Mouse (Mus musculus): Measurements from ENCODE around the gene Mapk11. TPM values are rescaled to one million over a fixed set of nuclear protein-coding genes. Genes with fewer than 3 reads are reported as not detected.

The Mapk11 gene
- 38.8 and 47.4 TPM in 2 replicates for polyA plus RNA-seq (2016; fragmentation: Nextera tagmentation; extraction: Ambion mirVana)

- H3K36me3 ChIP-seq = peaks cover 31% of the 10 kb centered on the region
- H3K4me1 ChIP-seq = peaks cover 69% of the 10 kb centered on the region
- no peaks in the 10 kb centered on the region for H3K9me3 ChIP-seq (replicated peaks)
- peak within 1 kb of the TSS; percentile 78 for H3K4me3 ChIP-seq
- under 1% methylated on average over 60 of the region's 61 CpGs for WGBS
- DNase-seq (ENCODE audit: low spot score) = peak; percentile 74
- peaks cover 38% of the 10 kb centered on the region for H3K27me3 ChIP-seq (ENCODE audit: low read depth, poor library complexity, severe bottlenecking)
- H3K27ac ChIP-seq (replicated peaks) = peak within 1 kb of the TSS; percentile 96
Measured at GRCm38 (mm10) chr15:89149271-89150040, at the start of gene Mapk11. Gene Mapk11, minus strand, starts transcription at chr15:89149628.

DNA sequence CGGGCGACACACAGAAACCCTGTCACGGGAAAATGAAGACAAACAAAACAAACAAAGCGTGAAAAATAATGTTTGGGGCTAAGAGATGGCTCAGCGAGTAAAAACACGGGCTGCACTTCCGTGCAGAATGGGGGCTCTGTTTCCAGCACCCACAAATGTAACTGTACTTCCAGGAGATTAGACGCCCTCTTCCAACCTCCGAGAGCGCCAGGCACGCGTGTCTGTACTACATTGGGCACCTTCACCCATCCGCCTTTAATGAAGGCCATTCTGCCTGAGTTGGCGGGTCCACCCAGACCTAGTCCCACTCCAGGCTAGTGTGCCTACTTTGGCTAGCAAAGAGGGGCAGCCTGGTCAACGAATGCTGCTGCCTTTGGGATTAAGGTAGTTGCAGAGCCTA is 47.6 kb upstream of the Mapk11 start:
- 75% methylated on average over 15 of the region's 15 CpGs for WGBS
- no peak for DNase-seq (ENCODE audit: low spot score)
- Histone ChIP-seq H3K27ac (replicated peaks) (peak overlapping the region; percentile 99), H3K9me3 (replicated peaks) (peaks cover 1% of the 10 kb centered on the region; the same call in 1 of the 2 replicates), H3K4me1 (peaks cover 23% of the 10 kb centered on the region), H3K27me3 (ENCODE audit: low read depth, poor library complexity, severe bottlenecking) (no peaks in the 10 kb centered on the region), H3K4me3 (peak overlapping the region; percentile 93), H3K36me3 (peaks cover 9% of the 10 kb centered on the region)

DNA sequence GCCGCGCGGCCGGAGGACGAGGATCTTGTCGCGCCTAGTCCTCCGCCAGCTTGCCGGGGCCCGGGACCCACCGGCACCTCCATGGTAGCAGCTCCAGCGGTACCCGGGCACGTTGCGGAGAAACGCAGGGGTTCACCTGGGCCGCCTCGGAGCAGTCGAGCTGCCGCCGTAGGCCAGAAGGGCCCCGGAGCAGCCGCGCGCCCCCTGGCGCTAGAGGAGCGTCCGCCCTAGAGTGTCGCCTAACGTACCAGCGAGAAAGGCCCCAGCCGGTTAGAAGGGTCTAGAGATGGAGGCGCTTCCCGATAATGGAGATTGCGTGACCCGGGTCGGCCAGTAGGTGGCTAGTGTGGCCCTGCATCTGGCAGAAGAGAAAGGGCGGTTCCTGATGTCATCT is 46.9 kb upstream of the Mapk11 start, which contains the start of gene Dennd6b:
Gene Dennd6b, minus strand, starts transcription at position 184 of the 394 bp plus-strand sequence.
- peak within 1 kb of the TSS; percentile 99 for H3K27ac ChIP-seq (replicated peaks)
- no peaks in the 10 kb centered on the region for H3K27me3 ChIP-seq (ENCODE audit: low read depth, poor library complexity, severe bottlenecking)
- peak; percentile 96 for DNase-seq (ENCODE audit: low spot score)
- H3K36me3 ChIP-seq = peaks cover 13% of the 10 kb centered on the region
- peak within 1 kb of the TSS; percentile 93 for H3K4me3 ChIP-seq
- H3K4me1 ChIP-seq = peaks cover 23% of the 10 kb centered on the region
- under 1% methylated on average over 38 of the region's 38 CpGs for WGBS
- H3K9me3 ChIP-seq (replicated peaks) = no peaks in the 10 kb centered on the region

GRCm38 (mm10) chr15:89195690-89196312 is 46.4 kb upstream of the Mapk11 start:
- no peaks in the 10 kb centered on the region for H3K27me3 ChIP-seq (ENCODE audit: low read depth, poor library complexity, severe bottlenecking)
- peak overlapping the region; percentile 99 for H3K27ac ChIP-seq (replicated peaks)
- H3K36me3 ChIP-seq = peaks cover 17% of the 10 kb centered on the region
- H3K4me3 ChIP-seq = peak overlapping the region; percentile 93
- H3K9me3 ChIP-seq (replicated peaks) = no peaks in the 10 kb centered on the region
- peak; percentile 87 for DNase-seq (ENCODE audit: low spot score)
- under 1% methylated on average over 25 of the region's 25 CpGs for WGBS
- peaks cover 23% of the 10 kb centered on the region for H3K4me1 ChIP-seq

DNA sequence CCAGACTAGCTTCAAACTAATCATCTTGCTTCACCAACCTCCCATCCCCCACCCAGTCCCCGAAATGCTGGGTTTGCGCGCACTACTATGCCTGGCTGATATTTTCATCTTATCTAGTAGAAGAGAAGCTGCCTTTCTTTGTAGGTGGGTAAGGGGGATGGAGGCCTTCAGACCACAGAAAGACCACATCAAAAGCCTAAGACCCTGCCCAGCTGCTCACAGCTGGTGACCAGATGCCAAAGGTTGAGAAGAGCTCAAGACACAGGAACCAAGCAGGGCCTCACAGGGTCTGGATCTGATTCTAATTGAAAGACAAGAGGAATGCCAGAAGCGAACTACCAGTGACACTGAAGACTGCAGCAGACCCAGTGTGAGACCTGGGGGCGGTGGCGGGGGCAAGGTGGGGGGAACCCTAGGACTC is 45.8 kb upstream of the Mapk11 start:
- peak; percentile 48 for DNase-seq (ENCODE audit: low spot score)
- H3K4me1 ChIP-seq = peaks cover 23% of the 10 kb centered on the region
- H3K36me3 ChIP-seq = peaks cover 22% of the 10 kb centered on the region
- H3K27ac ChIP-seq (replicated peaks) = peak overlapping the region; percentile 99
- H3K4me3 ChIP-seq = peak overlapping the region; percentile 93
- no peaks in the 10 kb centered on the region for H3K9me3 ChIP-seq (replicated peaks)
- 28% methylated on average over 6 of the region's 6 CpGs for WGBS
- no peaks in the 10 kb centered on the region for H3K27me3 ChIP-seq (ENCODE audit: low read depth, poor library complexity, severe bottlenecking)

- Histone ChIP-seq H3K27me3 (ENCODE audit: low read depth, poor library complexity, severe bottlenecking) (no peaks in the 10 kb centered on the region), H3K9me3 (replicated peaks) (no peaks in the 10 kb centered on the region), H3K4me1 (peaks cover 50% of the 10 kb centered on the region), H3K4me3 (no peak overlapping the region), H3K27ac (replicated peaks) (no peak overlapping the region), H3K36me3 (peaks cover 56% of the 10 kb centered on the region)
- DNase-seq (ENCODE audit: low spot score) = no peak
- WGBS = 91% methylated on average over 5 of the region's 5 CpGs
Measured at GRCm38 (mm10) chr15:89184937-89185227, 35.5 kb upstream of the Mapk11 start.

- H3K36me3 ChIP-seq = peaks cover 50% of the 10 kb centered on the region
- H3K27ac ChIP-seq (replicated peaks) = 0 out of 2 replicates have a peak overlapping the region, but pooled peaks have one; percentile 55
- peaks cover 56% of the 10 kb centered on the region for H3K4me1 ChIP-seq
- no peaks in the 10 kb centered on the region for H3K27me3 ChIP-seq (ENCODE audit: low read depth, poor library complexity, severe bottlenecking)
- DNase-seq (ENCODE audit: low spot score) = no peak
- H3K9me3 ChIP-seq (replicated peaks) = no peaks in the 10 kb centered on the region
- WGBS = 42% methylated on average over 5 of the region's 5 CpGs
- H3K4me3 ChIP-seq = peak overlapping the region; percentile 16; the same call in 1 of the 2 replicates
Measured at GRCm38 (mm10) chr15:89184141-89184936, 34.9 kb upstream of the Mapk11 start.

GRCm38 (mm10) chr15:89182842-89183241 is 33.4 kb upstream of the Mapk11 start:
- Histone ChIP-seq H3K27ac (replicated peaks) (peak overlapping the region; percentile 19), H3K4me1 (peaks cover 71% of the 10 kb centered on the region), H3K36me3 (peaks cover 38% of the 10 kb centered on the region), H3K9me3 (replicated peaks) (no peaks in the 10 kb centered on the region), H3K27me3 (ENCODE audit: low read depth, poor library complexity, severe bottlenecking) (no peaks in the 10 kb centered on the region), H3K4me3 (no peak overlapping the region)
- no peak for DNase-seq (ENCODE audit: low spot score)
- WGBS = 84% methylated on average over 5 of the region's 5 CpGs

DNA sequence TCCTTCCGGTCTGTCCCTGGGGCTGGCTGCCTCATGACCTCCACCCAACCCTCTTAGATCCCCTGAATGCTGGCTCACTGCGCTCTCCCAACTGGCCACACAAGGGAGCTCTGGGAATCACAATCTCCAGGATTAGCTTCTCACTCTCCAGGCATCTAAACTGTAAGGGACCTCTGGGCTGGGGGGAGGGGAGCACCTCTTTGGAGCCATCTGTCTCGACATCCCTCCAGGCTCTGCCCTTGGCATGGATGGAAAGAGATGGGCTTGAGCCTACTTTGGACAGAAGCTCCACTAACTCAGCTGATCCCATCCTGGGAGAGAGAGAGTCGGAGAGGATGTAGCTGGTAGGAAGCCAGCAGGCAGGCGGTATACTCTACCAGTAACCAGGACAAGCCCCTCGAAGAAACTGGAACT is 32.9 kb upstream of the Mapk11 start:
- Histone ChIP-seq H3K4me1 (peaks cover 76% of the 10 kb centered on the region), H3K9me3 (replicated peaks) (no peaks in the 10 kb centered on the region), H3K36me3 (peaks cover 33% of the 10 kb centered on the region), H3K27ac (replicated peaks) (peak overlapping the region; percentile 19), H3K4me3 (no peak overlapping the region), H3K27me3 (ENCODE audit: low read depth, poor library complexity, severe bottlenecking) (no peaks in the 10 kb centered on the region)
- WGBS = 41% methylated on average over 6 of the region's 6 CpGs
- DNase-seq (ENCODE audit: low spot score) = peak; percentile 45

DNA sequence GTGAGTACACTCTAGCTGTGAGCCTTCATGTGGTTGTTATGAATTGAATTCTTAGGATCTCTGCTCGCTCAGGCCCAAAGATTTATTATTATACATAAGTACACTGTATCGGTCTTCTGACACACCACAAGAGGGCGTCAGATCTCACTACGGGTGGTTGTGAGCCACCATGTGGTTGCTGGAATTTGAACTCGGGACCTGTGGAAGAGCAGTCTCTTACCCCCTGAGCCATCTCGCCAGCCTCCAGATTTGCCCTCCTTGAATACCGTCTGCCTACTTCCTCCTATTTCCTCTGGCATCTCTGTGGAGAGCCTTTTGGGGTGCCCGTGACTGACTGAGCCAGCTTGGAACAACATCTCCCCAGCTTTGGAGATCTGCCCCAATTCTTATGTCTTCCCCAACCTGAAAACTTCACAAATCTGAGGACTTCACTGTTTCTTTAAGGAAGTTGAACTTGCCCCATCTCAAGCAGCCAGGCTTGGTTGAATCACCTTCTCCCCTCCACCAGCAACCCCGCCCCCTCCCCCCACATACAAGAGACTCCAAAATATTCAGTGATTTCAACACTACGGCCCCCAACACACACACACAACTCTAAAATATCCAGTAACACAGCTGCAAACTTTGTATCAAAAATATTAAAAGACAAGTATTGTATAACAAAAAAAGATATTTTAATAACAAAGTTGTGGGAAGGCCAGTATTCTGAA is 32.3 kb upstream of the Mapk11 start:
- Histone ChIP-seq H3K36me3 (peaks cover 27% of the 10 kb centered on the region), H3K27me3 (ENCODE audit: low read depth, poor library complexity, severe bottlenecking) (no peaks in the 10 kb centered on the region), H3K27ac (replicated peaks) (peak overlapping the region; percentile 98), H3K4me3 (peak overlapping the region; percentile 88), H3K9me3 (replicated peaks) (no peaks in the 10 kb centered on the region), H3K4me1 (peaks cover 82% of the 10 kb centered on the region)
- whole genome bisulfite sequencing = 76% methylated on average over 10 of the region's 10 CpGs
- no peak for DNase-seq (ENCODE audit: low spot score)

GRCm38 (mm10) chr15:89180571-89181229 is 31.3 kb upstream of the Mapk11 start, which contains the start of gene Plxnb2:
Gene Plxnb2, minus strand, starts transcription at chr15:89180788.
- Histone ChIP-seq H3K4me1 (peaks cover 92% of the 10 kb centered on the region), H3K36me3 (peaks cover 17% of the 10 kb centered on the region), H3K4me3 (peak within 1 kb of the TSS; percentile 88), H3K9me3 (replicated peaks) (no peaks in the 10 kb centered on the region), H3K27ac (replicated peaks) (peak within 1 kb of the TSS; percentile 98), H3K27me3 (ENCODE audit: low read depth, poor library complexity, severe bottlenecking) (no peaks in the 10 kb centered on the region)
- WGBS = under 1% methylated on average over 72 of the region's 72 CpGs
- DNase-seq (ENCODE audit: low spot score) = peak; percentile 90

Data from midbrain, embryonic 10.5 days (tissue).